Mouse (Mus musculus) limb, embryonic 14.5 days (tissue): ENCODE data around the gene Rpp25l. TPM values are rescaled to one million over a fixed set of nuclear protein-coding genes. Genes with fewer than 3 reads are reported as not detected.
"Not testable (repeated sequence)": the region's sequence is repeated elsewhere in the genome, so short reads cannot be mapped to it uniquely, and the experiment has no call there.

Experiments used
- ATAC-seq: fragments of 200-750 bp; cut with Nextera tagmentation; 2 replicates; pipeline ENCODE4 v1.8.0; 2017; ENCODE audit warnings: low read depth, moderate number of reproducible peaks, moderate TSS enrichment; ENCODE audit not compliant: low FRiP score
- DNase-seq: peaks from one replicate; pipeline ENCODE4 v3.0.0-alpha.2; 2015; ENCODE audit warnings: low spot score
- H3K27ac ChIP-seq: fragments of 300-500 bp; sonication (generic); replicated peaks from 2 replicates; pipeline ENCODE4 v1.5.1; 2014; ENCODE audit warnings: low read depth, mild to moderate bottlenecking, low read length, moderate library complexity, mixed read lengths
- H3K27me3 ChIP-seq: fragments of 300-500 bp; sonication (generic); 2 replicates; pipeline ENCODE4 v1.6.1; 2014; ENCODE audit warnings: low read length, mixed read lengths; ENCODE audit not compliant: control insufficient read depth, insufficient read depth
- H3K36me3 ChIP-seq: fragments of 300-500 bp; sonication (generic); 2 replicates; pipeline ENCODE4 v1.6.1; 2014; ENCODE audit warnings: mild to moderate bottlenecking, low read length, moderate library complexity, mixed read lengths; ENCODE audit not compliant: control insufficient read depth, insufficient read depth
- H3K4me1 ChIP-seq: fragments of 300-500 bp; sonication (generic); 2 replicates; pipeline ENCODE4 v1.6.1; 2014; ENCODE audit warnings: antibody characterized with exemption, low read length, mixed read lengths; ENCODE audit not compliant: control insufficient read depth, insufficient read depth
- H3K4me2 ChIP-seq: fragments of 300-500 bp; sonication (generic); replicated peaks from 2 replicates; pipeline ENCODE4 v1.6.1; 2014; ENCODE audit warnings: low read depth, mild to moderate bottlenecking, low read length, moderate library complexity; ENCODE audit not compliant: severe bottlenecking
- H3K4me3 ChIP-seq: fragments of 300-500 bp; sonication (generic); replicated peaks from 2 replicates; pipeline ENCODE4 v1.5.1; 2014; ENCODE audit warnings: low read length
- H3K9ac ChIP-seq: fragments of 300-500 bp; sonication (generic); 2 replicates; pipeline ENCODE4 v1.6.1; 2014; ENCODE audit warnings: mild to moderate bottlenecking, low read depth, low read length, moderate library complexity; ENCODE audit not compliant: severe bottlenecking
- H3K9me3 ChIP-seq: fragments of 300-500 bp; sonication (generic); 2 replicates; pipeline ENCODE4 v1.6.1; 2016; ENCODE audit warnings: low read length; ENCODE audit not compliant: control insufficient read depth
- POLR2A ChIP-seq: fragments of 200-500 bp; IDR thresholded peaks from 2 replicates; pipeline ENCODE4 v1.8.0; 2012; ENCODE audit warnings: inconsistent platforms, mild to moderate bottlenecking, moderate library complexity, borderline replicate concordance; ENCODE audit not compliant: insufficient read depth, insufficient read length; ENCODE audit errors: extremely low read depth
- whole genome bisulfite sequencing: fragments of 180-500 bp; shearing (Covaris S2); extraction: QIAGEN DNeasy Blood & Tissue Kit; methylation state at CpG from one replicate; pipeline ENCODE4 v1.1.7; 2014; 5-methylcytosine and 5-hydroxymethylcytosine counted together
- polyA plus RNA-seq, 2 experiments: library from polyadenylated mRNA; depleted of rRNA in 1 of 2; stranded (reverse) in 1 of 2; unstranded in 1 of 2; fragments of >200 nt; fragmentation: Nextera tagmentation in 1 of 2; extraction: Ambion mirVana in 1 of 2; gene quantifications; 2 replicates each; pipeline versions ENCODE4 v1.2.1 to v1.2.3; 2012 to 2014

Rpp25l gene
- polyA plus RNA-seq, 2 experiments, result 59.3 to 69.8 TPM

DNA sequence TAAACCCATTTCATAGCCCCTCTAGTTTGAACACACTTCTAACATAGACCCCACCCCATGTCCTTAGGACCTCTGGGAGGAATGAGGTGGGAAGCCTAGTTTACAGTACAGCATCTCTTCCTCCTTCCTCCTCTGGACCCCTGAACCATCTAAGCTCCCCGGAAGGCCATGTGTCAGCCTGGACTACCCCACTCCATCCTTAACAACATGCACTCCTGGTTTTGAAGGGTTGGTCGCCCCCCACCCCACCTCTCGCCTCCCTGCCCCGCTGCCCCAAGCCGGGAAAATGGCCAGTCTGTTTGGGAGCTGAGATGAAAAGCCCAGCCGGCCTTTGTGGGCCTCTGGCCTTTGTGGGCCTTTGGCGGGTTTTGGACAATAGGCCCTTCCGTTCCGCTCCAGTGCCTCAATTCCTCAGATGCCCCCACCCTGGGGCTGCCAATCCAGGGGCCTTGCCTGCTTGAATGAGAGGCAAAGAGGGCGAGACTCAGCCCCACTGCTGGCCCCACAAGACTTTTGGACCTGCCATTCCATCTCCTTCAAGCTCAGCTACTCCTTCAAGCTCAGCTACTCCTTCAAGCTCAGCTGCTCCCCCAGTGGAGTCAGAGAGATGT is 27.3 kb downstream of the Rpp25l start:
- DNase-seq, H3K27me3 ChIP-seq, H3K4me3 ChIP-seq, H3K36me3 ChIP-seq, H3K4me2 ChIP-seq, H3K27ac ChIP-seq, H3K9ac ChIP-seq, ATAC-seq, H3K4me1 ChIP-seq, H3K9me3 ChIP-seq: not testable (repeated sequence)
- 83% methylated on average over 4 of the region's 10 CpGs for WGBS

DNA sequence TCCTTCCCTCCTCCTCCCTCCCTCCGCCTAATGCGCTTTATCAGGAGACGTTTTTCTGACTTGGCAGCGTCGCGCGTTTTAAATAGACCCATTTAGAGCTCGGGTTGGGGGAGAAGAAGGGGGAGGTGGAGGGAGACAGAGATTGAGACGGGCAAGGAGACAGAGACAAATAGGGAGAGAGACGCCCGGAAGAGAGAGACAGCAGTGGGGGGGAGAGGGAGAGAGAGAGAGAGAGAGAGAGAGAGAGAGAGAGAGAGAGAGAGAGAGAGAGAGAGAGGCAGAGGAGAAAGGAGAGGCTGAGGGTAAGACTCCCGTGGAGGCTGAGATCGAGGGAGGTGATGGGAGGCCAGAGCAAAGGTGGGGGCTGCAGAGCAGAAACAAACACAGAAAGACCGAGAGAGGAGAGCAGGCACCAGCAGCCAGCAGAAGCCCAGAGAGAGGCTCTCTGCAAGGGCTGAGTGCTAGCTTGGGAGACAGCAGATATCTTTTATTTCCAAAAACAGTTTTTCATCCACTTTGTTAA is 28.3 kb downstream of the Rpp25l start:
- H3K4me2 ChIP-seq, H3K9ac ChIP-seq, ATAC-seq, H3K9me3 ChIP-seq, H3K4me1 ChIP-seq, H3K4me3 ChIP-seq, H3K36me3 ChIP-seq, H3K27ac ChIP-seq, DNase-seq, H3K27me3 ChIP-seq: not testable (repeated sequence)
- 2% methylated on average over 14 of the region's 14 CpGs for WGBS

DNA sequence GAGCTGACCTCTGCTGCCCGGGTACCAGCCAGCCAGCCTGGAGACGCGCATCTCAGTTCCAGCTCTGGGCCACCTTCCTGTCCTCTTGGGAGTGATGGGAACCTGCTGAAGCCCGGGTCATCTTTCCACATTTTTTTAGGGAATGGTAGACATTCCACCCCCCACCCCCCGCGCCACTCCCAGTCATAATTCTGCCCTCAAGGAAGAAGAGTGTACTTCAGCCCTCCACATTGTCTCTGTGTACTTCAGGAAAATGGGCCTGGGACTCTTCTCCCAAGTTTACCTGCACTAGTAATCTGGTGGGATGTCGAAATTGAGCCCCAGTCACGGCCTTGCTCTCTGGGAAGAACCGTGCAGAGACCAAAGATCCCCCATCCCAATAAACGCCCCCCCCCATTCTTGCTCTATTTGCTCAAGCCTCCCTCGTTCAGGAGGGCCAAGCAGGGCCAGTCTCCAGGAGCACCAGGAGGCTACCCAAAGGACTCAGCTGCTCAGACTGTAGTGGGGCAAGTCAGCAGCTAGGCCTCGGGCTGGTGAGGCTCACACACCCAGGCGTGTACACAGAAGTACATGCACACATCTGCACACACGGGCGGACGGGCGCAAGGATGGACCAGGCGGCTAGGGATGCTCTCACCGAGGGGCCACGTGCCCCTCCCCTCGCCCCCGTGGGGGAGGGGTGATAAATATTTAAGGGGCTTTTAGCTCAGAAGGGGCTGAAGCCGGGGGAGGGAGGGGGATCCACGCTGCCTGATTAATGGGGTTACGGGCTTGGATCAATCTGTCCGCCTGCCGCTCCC is 29.0 kb downstream of the Rpp25l start:
- H3K4me3 ChIP-seq, result peak overlapping the region; percentile 18; the same call in 1 of the 2 replicates
- H3K9me3 ChIP-seq, DNase-seq, ATAC-seq, H3K36me3 ChIP-seq, H3K9ac ChIP-seq, H3K4me1 ChIP-seq, H3K27ac ChIP-seq: not testable (repeated sequence)
- peak overlapping the region; percentile 30; the same call in 1 of the 2 replicates for H3K4me2 ChIP-seq
- H3K27me3 ChIP-seq, result peaks cover 13% of the 10 kb centered on the region; the same call in 1 of the 2 replicates
- WGBS, result 5% methylated on average over 21 of the region's 27 CpGs

DNA sequence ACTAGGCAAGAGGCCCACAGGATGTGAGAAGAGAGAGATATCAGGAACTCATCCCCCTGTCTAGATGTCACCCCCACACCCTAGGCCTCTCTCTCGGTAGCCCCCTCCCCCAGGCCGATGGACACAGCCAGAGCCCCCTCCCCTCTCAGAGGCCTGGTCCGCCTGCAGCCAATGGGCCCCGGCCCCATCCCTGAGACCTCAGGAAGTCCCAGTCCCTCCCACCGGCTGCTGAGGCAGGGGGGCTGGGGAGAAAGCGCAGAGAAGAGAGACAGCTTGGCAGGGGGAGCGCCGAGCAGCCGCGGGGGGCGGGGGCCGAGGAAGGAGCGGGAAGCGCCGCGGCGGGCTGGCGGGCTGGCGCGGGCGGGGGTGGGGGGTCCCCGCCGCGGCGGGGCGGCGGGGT is 30.0 kb downstream of the Rpp25l start:
- peak; percentile 54; the same call in 1 of the 2 replicates for ATAC-seq
- not testable (repeated sequence) for H3K9me3 ChIP-seq, H3K9ac ChIP-seq, H3K27ac ChIP-seq, H3K4me1 ChIP-seq, H3K36me3 ChIP-seq, DNase-seq
- Histone ChIP-seq H3K4me2 (peak overlapping the region; percentile 32; the same call in 1 of the 2 replicates), H3K27me3 (peaks cover 14% of the 10 kb centered on the region; the same call in 1 of the 2 replicates), H3K4me3 (peak overlapping the region; percentile 18; the same call in 1 of the 2 replicates)
- 0% methylated on average over 1 of the region's 27 CpGs for WGBS

DNA sequence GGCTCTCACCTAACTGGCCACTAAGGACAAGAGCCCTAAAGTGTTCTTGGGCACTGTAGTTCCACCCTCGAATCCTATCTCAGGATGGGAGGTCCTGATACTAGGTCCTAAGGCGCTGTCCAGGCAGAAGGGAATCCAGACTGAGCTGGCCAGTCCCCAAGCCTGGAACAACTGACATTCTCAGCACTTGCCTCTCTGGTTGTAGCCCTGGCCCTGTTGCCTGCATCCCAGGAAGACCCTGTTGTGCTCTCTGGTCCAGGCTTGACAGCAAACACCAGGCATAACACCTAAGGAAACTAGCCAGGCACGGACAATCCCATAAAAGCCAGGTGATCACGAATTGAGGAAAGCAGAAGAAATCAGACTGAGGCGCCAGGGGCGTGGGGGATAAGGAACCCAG is 30.5 kb downstream of the Rpp25l start:
- no peak for TF ChIP-seq POLR2A
- WGBS, result 20% methylated on average over 6 of the region's 6 CpGs
- Histone ChIP-seq H3K4me1 (peaks cover 3% of the 10 kb centered on the region; the same call in 1 of the 2 replicates), H3K27ac (no peak overlapping the region), H3K4me3 (no peak overlapping the region), H3K9ac (no peak overlapping the region), H3K36me3 (no peaks in the 10 kb centered on the region), H3K27me3 (peaks cover 14% of the 10 kb centered on the region; the same call in 1 of the 2 replicates), H3K9me3 (no peaks in the 10 kb centered on the region), H3K4me2 (0 out of 2 replicates have a peak overlapping the region, but pooled peaks have one; percentile 5)
- ATAC-seq (no peak), DNase-seq (no peak)
